Mouse (Mus musculus): ENCODE data around the gene C530025M09Rik.

Gene C530025M09Rik

DNA sequence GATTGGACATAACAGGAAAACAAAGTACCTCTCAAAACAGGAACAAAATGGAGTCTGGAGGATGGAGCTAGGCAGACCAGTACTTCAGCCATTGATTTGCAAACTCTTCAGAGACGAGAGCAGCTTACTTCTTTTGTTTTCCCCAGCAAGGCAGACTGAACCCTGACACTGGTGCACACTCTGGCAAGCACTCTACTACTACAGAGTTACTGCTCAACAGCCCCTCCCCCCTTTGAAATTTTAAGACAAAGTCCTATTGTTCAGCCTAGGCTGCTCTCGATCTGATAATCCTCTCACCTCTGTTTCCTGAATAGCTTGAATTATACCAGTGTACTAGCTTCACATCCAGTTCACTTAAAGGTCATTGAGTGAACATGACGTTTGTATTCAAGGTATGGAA, 32.4 kb downstream of the C530025M09Rik start:
- no peak for DNase-seq (ENCODE audit: low spot score)
